Mouse (Mus musculus) liver, adult (tissue): ENCODE data around the gene Prkcb.

ENCODE experiments used
- GATA4 ChIP-seq: IDR thresholded peaks from 2 replicates; pipeline ENCODE4 v1.6.1; 2014; ENCODE audit warnings: mild to moderate bottlenecking, low read length; ENCODE audit not compliant: insufficient replicate concordance

Prkcb gene

DNA sequence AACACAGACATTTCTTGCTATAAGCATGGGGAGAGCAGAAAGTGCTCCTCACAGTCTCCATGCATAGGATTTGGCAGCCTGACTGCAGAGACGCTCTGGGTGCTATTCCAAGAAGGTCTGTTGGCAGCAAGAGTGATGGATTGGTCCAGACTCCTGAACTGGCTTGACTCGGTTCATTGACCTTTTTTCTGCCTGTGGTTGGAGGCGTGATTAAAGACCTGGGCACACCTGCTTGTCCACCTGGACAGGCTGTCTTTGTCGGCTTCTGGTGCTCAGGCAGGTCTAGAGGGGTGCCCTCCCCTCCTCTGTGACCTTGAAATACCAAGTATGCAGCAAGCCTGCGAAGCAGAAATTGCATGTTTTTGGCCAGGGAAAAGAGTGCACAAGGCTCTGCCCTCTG, 140.6 kb downstream of the Prkcb start:
- no peak for TF ChIP-seq GATA4

- TF ChIP-seq GATA4: no peak
Observed at GRCm38 (mm10) chr7:122432401-122432800, 143.8 kb downstream of the Prkcb start.

DNA sequence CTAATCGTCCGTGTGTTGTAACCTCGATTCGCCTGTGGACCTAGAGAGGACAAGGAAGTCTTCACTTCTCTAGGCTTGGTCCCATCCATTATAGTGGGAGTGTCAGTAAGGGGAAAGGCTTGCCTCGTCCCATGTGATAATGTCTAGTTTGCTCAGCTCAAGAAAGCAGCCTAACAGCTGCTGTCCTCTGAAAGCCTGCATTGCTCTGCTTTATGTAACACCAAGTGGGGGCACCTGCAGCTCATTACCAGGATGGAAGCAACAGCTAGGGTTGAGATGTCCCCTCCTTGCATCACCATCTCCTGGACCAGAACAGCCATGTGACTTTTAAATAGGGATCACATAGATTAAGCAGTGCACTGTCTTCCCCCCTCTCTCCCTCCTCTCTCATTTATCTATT, 144.8 kb downstream of the Prkcb start:
- TF ChIP-seq GATA4: no peak

- no peak for TF ChIP-seq GATA4
Observed at GRCm38 (mm10) chr7:122434941-122435340, 146.4 kb downstream of the Prkcb start.

DNA sequence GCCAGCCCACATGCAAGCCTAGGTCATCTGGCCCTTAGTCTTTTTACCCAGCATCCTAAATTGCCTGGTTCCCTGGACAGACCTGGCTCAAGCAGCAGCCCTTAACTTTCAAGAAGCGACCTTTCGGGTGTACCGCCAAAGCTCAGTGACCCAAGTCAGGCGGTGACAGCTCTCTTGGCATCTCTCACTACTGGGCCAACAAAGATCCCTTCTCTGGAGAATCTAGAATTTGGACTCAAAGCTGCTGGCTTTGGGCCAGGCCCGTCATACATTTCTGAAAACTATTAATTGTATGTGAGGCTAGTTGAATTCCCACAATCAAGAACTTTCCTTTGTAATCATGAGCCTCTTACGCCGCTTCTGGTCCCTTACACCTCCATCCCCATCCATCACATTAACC, 147.0 kb downstream of the Prkcb start:
- TF ChIP-seq GATA4: no peak

DNA sequence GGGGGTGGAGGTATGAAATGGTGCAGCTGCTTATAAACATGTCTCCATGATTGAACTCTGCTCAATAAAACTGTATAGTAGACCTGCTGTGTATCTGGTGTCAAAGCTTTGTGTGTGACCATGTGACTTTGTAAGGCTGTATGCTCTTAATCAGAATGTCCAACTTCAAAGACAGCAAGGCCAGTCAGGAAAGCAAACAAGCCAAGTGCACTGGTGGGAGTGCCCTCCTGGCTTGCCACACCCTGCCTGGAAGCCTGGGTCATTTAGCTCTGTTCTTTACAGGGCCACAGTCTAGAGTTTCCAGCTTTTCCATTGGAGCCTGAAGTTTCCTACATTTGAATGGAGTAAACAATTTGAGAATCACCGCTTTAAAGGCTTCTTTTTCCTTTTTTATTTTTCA, 148.8 kb downstream of the Prkcb start:
- TF ChIP-seq GATA4: no peak

DNA sequence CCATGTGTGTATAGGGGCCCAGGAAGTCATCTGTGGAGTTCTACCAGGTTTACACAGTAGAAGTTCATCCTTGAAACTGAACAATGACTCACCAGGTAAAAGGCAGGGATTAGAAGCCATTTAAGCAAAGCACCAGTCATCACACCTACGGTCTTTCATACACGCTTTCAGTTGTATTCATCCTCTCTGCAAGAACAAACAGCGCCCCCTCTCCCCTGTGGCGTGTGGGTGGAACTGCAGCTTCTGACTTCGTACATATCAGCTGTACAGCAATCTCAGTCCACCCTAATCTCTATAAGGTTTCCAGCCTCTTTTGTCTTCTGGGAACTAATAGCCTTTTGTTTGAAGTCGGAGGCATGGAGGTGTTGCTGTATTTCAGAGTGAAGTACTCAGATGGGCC, 156.5 kb downstream of the Prkcb start:
- TF ChIP-seq GATA4: no peak

- no peak for TF ChIP-seq GATA4
Observed at GRCm38 (mm10) chr7:122452671-122453070, 164.1 kb downstream of the Prkcb start.

DNA sequence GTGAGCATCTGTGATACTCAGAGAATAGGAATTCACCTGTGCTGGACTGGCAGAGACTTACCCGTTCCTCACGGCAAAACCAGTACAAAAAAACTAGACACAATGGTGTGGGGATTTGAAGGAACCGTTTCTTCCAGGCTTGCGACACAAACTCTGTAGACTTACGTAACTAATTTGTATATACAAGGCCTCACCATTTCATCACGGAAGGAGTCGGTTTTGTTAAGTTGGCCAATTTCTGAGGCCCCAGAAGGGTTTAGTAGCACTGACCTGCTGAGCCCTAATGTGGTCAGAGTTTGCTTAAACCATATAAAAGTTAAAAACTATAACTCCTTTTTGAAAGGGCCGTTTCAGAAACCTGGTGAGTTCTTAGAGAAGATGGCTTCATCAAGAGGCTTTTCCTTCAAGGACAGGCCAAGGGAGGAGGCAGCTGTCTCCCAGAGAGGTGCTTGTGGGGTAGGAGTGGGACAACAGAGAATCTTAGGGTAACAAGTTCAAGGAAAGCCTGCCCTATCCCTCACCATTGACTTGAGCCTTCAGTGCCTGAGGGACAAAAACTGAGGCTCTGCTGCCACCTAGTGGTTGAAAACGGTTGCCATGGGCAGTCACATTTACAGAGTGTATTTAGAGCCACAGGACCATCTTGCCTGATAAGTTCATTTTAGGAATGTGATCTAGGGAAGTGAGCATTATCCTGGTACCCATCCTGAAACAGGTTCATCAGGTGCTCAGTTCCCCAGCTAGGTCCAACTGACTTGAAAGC, 170.8 kb downstream of the Prkcb start:
- no peak for TF ChIP-seq GATA4

DNA sequence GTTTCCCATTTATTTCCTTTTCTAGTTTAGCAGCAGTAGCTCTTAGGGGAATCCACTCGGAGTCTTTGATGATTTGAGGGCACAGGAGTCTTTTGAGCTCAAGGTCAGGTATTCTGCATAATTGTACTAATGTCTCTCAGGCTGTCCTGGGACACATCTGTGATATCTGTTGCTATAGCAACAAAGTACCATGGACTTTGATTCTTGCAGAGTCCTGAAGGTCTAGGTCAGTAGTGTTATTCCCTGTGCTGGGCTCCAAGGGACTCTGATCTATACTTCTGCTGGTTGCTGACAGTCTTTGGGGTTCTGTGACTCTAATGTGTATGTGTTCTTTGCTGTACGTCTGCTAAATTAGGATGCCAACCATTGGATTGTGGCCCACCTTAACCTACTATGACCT, 171.5 kb downstream of the Prkcb start:
- TF ChIP-seq GATA4: no peak

DNA sequence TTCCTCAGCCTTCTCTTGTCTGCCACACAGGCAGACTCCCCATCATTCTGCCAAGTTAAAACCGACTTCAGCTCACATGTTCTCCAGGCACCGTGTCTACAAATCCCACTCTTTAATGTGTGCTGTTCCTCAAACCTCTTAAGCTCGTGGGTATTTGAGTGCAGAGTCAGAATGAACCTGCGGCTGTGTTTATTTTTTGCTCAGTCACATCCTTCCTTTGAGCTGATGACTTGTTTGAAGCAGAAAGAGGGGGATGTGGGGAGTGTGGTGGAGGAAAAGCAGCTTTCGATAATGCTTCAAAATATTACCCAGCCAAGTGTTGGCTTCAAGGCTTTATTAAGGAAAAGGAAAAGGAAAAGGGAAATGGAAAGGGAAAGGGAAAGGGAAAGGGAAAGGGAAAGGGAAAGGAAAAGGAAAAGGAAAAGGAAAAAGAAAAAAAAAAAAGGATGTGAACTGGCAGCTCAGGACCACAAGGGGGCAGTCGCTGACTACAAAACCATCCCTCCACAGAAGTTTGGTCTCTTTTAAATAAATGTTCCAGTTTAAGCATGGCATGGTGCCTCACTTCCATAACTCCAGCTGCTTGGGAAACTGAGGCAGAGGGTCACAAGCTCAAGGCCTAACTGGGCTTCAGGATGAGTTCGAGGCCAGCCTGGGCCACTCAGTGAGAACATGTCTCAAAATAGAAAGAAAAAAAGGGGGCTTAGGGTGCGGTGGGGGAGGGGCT, 177.4 kb downstream of the Prkcb start:
- no peak for TF ChIP-seq GATA4

DNA sequence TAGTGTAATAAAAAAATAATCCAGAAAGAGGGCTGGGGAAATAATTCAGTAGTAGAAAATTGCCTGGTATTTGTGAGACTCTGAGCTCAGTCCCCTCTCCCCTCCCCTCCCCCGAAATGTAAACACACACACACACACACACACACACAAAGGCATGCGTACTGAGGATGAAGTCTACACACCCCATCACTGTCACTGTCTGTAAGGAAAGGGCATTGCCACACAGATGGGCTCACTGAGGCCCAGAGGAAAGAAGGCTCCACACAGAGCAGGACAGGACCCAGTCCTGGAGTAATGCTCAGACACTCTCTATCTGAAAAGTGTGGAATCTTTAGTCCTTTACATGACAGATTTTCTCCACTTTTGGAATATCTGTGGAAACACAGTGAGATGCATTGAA, 178.2 kb downstream of the Prkcb start:
- no peak for TF ChIP-seq GATA4

DNA sequence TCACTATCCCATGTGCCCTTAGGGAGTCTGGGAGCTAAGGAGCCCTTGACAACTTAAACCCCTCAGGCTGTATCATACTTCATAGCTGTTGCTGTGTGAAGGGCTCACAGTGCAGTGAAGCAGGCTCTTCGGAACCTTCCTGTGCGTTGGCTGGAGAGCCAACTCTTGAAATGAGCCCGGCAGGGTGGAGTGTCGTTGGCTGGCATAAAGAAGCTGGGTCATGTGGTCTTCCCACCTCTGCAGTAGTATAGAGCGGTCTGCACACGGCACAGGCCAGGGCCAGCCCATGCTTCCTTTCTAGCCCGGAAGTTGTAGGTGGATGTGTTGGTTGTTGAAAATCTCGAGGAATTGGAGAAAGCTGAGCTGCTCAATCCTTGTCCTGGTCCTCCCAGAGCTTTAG, 179.3 kb downstream of the Prkcb start:
- no peak for TF ChIP-seq GATA4

DNA sequence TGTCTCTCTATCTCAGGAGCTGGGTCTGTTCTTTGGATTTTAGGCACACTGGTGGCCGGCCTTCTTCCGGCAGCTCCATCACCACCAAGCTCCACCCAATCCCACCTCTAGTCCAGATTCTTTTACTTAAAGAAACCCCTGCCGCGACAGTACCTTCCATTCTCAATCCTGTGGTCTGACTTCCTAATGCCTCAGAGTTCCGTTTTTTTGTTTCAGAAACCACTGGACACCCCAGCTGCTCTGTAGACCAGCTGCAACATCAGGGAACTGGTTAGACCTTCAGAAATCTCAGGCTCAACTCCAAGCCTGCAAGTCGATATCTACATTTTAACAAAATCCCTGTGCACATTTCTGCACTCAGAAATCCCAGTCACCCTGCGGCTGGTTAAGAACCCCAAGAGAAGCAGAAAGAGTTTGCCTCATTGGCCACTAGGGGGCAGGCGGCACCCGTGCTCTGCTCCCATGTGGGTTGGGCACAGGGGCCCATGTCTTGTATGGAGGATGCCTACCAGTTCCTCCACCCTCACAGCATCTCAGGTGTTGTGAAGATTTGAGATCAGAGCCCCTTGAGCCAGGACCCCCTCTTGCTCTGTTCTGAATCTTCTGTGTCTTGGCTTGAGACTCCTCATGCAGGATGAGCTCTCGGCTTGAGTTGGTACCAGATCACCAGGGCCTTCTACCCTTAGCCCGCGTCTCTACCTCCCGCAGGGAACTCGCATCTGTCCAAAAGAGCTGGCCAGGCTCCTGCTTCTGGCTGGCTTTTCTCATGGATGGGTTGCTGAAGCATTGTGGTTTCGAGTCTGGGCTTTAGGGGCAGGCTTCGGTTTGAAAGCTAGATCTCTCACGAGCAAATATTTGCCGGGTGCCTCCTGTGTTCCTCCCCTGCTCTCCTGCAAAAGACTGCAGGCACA, 182.1 kb downstream of the Prkcb start:
- TF ChIP-seq GATA4: no peak

GRCm38 (mm10) chr7:122472223-122472622, 183.7 kb downstream of the Prkcb start:
- TF ChIP-seq GATA4: no peak

GRCm38 (mm10) chr7:122475038-122475437, 186.5 kb downstream of the Prkcb start:
- no peak for TF ChIP-seq GATA4
